Mouse (Mus musculus) gastrocnemius, adult 2 months (tissue): Measurements from ENCODE around the gene Rhod. TPM values are rescaled to one million over a fixed set of nuclear protein-coding genes. Genes with fewer than 3 reads are reported as not detected.

ENCODE experiments used
- DNase-seq: peaks from one replicate; pipeline ENCODE4 v3.0.0; 2022
- H3K27ac ChIP-seq: fragments of 200-600 bp; 2 replicates; pipeline ENCODE4 v1.8.1; 2022; ENCODE audit warnings: mild to moderate bottlenecking
- H3K4me3 ChIP-seq: fragments of 200-600 bp; 2 replicates; pipeline ENCODE4 v1.8.1; 2022; ENCODE audit warnings: mild to moderate bottlenecking, moderate library complexity
- CTCF ChIP-seq: fragments of 200-600 bp; IDR thresholded peaks from 2 replicates; pipeline ENCODE4 v1.8.1; 2022; ENCODE audit warnings: antibody characterized with exemption, mild to moderate bottlenecking, moderate library complexity
- intact Hi-C: fragments of 180-260 bp; cut with DNase I; formaldehyde crosslinking; loops from one replicate; pipeline ENCODE4 v1.15.1; 2025
- total RNA-seq, 2 experiments: library from RNA; stranded (reverse); gene quantifications; 2 replicates each; pipeline ENCODE4 v1.2.3; 2021

Gene Rhod
- total RNA-seq, 2 experiments from 2014 or later, result 0.28 to 0.73 TPM

DNA sequence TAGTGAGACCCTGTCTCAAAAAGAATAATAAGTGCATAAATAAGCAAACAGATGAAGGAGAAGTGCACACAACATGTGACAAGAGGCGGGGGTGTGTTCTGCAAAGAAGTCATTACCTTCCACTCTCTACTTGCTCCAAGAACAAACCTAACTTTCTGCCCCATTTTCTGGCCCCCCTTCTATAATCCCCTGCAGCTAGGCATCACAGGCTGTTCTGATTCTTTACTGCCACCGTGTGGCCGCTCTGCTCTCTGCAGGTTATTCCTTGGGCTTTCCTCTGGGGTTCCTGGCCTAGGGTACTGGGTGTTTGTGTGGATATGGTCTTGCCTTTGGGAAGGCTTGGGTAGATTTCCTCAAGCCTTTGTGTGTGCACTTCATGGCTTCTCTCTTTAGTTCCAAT is 3.2 kb upstream of the Rhod start:
- intact Hi-C loops, result loop anchor here (10.0 kb wide), 1 partner anchor 188 kb away; no protein-coding TSS in a partner anchor
- TF ChIP-seq CTCF, result no peak; the same call in 1 of the 2 replicates
- no peak overlapping the region for H3K4me3 ChIP-seq
- H3K27ac ChIP-seq, result 0 out of 2 replicates have a peak overlapping the region, but pooled peaks have one; percentile 41
- peak; percentile 77 for DNase-seq

DNA sequence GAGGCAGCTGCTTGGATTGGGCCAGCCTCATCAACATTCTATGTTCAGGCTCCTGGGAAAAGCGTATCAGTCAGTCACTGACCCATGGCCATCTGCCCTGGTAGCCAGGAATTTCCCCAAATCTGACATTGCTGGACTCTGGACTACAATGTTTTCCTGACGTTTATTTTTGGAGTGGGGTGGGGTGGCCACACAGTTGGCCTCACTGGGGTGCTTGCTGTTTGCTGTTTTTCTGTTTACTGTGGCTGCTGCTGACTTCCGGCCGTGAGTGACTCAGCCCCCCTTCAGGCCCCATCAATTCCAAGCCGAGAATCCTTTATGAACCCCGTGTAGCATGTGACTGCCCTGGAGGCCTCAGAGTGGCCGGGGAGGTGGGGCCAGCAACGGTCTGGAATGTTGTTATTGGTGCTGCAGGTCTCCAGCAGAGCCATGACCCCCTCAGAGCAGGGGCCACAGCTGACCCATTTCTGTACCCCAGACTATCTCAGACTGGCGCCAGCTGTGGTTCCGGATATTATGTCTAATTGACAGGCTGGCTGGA is 2.5 kb upstream of the Rhod start:
- H3K4me3 ChIP-seq, result no peak overlapping the region
- intact Hi-C loops, result loop anchor here (10.0 kb wide), 1 partner anchor 187 kb away; no protein-coding TSS in a partner anchor
- DNase-seq, result no peak
- no peak for TF ChIP-seq CTCF
- peak overlapping the region; percentile 41 for H3K27ac ChIP-seq

DNA sequence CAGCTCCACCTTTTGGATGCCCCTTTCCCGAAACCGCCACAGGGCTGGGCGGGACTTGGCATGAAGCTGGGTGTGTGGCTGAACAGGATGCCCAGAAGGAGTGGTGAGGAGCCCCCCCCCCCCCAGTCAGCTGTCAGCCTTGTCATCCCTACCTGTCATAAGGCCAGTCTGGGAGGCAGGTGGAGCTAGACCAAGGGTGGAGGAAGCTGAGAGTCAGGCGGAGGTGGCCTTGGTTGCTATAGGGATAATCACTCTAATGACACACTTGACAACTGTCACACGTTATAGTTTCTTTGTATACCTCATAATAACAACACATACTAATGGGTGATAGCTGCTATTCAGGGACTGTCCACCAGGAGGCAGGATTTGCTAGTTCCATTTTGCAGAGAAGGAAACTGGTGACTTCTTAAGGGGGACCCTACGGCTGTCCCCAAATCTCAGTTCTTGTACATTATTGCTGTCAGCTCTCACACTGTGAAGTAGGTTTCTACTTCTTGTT is 1.9 kb upstream of the Rhod start:
- no peak overlapping the region for H3K4me3 ChIP-seq
- intact Hi-C loops, result loop anchor here (10.0 kb wide), 1 partner anchor 186 kb away; no protein-coding TSS in a partner anchor

DNA sequence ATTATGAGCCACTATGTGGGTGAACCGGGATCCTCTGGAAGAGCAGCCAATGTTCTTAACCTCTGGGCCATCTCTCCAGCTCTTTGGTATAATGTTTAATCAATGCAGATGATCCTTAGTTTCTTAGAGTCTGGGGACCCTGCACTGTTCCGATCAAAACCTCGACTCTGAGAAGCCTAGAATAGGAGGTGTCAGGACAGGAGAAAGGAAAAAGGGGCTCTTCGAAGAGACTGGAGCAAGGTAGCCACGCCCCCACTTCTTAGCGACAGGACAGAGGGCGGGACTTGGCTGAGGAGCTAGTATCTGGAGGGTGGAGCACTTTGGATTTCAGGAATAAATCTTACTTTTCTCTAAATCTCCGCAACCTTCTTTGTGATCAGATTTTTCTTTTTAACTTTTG is 990 bp upstream of the Rhod start:
- TF ChIP-seq CTCF, result no peak
- DNase-seq, result peak; percentile 53
- Histone ChIP-seq H3K27ac (no peak overlapping the region), H3K4me3 (peak overlapping the region; percentile 46)
- intact Hi-C loops, result loop anchor here (10.0 kb wide), 1 partner anchor 185 kb away; no protein-coding TSS in a partner anchor

More for the DNA sequence above, 1.9 kb upstream of the Rhod start:
- DNase-seq, result peak; percentile 52
- no peak overlapping the region for H3K27ac ChIP-seq
- peak; percentile 79 for TF ChIP-seq CTCF

DNA sequence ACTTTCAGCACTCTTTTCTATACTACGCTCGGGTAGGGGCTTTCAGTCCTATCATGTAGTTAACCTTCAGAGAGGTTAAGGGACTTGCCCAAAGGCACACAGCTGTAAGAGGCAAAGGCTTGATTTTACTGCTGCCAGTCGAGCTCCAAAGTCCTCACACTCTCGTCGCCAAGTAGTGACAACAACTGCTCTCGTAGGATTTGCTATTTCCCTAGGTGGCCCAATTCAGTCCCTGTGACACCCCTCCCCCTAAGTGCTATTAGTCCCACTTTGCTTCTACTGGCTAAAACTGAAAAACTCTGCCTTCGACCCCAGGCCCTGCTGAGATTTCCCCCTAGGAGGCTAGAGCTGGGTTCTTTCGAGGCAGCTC is 456 bp downstream of the Rhod start:
- H3K27ac ChIP-seq, result peak overlapping the region; percentile 68
- intact Hi-C loops, result no loop called here
- no peak for DNase-seq
- H3K4me3 ChIP-seq, result peak overlapping the region; percentile 81
- TF ChIP-seq CTCF, result no peak

DNA sequence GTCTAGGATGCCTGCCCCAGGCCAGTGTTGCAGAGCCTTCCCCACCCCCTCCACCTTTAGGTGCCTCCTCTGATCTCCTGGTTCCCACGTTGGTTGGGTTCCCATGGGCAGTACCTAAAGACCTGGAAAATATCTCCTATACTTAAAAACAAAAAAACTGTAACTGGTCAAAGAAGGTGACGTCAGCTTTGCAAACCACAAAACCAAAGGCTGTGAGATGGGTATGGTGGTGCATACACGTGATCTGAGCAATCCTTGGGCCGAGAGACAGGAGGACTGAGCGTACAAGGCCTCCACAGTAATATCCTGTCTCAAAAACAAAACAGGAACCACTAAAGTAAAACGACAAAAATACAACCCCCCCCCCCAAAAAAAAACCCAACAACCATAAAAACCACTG is 1.3 kb downstream of the Rhod start:
- intact Hi-C loops, result no loop called here
- no peak for DNase-seq
- Histone ChIP-seq H3K27ac (no peak overlapping the region), H3K4me3 (no peak overlapping the region)
- no peak for TF ChIP-seq CTCF

DNA sequence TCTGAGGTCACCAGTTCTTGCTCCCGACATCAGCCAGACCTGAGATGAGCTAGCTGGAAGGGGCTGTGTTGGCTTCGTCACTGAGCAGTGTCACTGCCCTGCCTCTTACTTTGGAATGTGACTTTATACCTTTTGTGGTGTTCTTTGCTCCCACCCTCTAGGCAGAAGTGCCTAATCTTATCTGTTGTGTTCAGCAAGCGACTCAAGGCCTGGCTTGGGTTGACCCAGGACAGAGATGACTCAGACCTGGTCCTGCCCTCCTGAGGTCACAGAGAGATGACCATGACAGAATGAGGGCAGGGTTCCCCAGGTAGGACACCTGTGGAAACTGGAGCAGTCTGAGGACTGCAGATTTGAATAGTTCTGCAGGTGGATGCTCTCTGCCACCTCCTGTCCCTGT is 3.0 kb downstream of the Rhod start:
- intact Hi-C loops, result no loop called here
- no peak for DNase-seq
- Histone ChIP-seq H3K4me3 (no peak overlapping the region), H3K27ac (no peak overlapping the region)
- no peak for TF ChIP-seq CTCF

DNA sequence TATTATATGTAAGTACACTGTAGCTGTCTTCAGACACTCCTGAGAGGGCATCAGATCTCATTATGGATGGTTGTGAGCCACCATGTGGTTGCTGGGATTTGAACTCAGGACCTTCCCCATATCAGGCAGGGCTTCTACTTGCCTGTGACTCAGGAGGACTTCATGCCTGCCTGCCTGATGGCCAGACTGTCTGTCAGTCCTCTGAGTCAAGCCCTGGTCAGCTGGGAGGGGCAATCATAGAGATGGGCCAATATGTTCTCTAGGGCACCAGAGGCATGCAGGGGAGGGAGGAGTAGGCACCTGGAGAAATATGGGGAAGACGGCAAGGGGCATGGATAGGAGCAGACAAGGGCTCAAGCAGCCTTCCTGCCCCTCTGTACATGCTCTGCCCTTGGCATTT is 4.2 kb downstream of the Rhod start:
- TF ChIP-seq CTCF, result no peak
- no peak for DNase-seq
- H3K4me3 ChIP-seq, result no peak overlapping the region
- intact Hi-C loops, result no loop called here
- H3K27ac ChIP-seq, result no peak overlapping the region

DNA sequence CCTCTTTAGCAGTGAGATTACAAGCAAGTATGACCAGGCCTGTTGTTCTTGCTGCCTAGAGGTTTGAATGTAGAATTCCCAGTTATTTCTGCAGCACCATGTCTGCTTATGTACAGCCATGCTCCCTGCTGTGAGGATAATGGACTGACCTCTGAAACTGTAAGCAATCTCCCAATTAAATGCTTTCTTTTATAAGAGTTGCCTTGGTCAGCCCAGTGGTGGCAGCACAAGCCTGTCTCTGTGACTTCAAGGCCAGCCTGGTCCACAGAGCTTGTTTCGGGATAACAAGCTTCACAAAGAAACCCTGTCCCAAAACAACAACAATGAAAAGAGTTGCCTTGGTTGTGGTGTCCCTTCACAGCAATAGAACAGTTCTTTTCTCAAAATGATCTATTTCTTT is 5.5 kb downstream of the Rhod start:
- intact Hi-C loops, result no loop called here
- no peak for DNase-seq
- Histone ChIP-seq H3K27ac (no peak overlapping the region), H3K4me3 (no peak overlapping the region)
- no peak for TF ChIP-seq CTCF

DNA sequence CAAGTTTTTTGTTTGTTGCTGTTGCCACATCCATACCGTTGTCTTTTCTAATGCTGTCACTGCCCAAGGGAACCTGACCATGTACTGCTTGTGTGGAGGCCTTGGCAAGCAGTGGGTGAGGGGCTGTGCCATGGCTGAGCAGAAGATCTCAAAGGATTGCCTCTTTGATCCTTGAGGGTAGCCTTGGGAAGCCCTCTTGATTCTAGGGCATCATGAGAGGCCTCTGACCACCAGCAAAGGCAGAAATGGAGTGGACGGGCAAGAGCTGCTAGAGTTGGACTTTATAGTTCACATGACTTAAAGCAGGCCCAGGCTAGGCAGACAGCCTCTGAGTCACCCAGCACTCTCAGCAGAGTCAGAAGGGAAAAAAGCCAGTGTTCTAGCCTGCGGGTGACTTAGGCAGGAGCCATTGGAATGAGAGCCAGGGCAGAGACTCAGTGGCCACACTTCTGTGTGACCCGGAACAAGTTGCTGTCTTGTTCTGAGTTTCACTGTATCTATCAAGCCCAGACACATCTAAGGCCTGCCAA is 9.1 kb downstream of the Rhod start:
- no peak for DNase-seq
- no peak overlapping the region for H3K4me3 ChIP-seq
- no peak overlapping the region for H3K27ac ChIP-seq
- TF ChIP-seq CTCF, result no peak
- intact Hi-C loops, result no loop called here

DNA sequence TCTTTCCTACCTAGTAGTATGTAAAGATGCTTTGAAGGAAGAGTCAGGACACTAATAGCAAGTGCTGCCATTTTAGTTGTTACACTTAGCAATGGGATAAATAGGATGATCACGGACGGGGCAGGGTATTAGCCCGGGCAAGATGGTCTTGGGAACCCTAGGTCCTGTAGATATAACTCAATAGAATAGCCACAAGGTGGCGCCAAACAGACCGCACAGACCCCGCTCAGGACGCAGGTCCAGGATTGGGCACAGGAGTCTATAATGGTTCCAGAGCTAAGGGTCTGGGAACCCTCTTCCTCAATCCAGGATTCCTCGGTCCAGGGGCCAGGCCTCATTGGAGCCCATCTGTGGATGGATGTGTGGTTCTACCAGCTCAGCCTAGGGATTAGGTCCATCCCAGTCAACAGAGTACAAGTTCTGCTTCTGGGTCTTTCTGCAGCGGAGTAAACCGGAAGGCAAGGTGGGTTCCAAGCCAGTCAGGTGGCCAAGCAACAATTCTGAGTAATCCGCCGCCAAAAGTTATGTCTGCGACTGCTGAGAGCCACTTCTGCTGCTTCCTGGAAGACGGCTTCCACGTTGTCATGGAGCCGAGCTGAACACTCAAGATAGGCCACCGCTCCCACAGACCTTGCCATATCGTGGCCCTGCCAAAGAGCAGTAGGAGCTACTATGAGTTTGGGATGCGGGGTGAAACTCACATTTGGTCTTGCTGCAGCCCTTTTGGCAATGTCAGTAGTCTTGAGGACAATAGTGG is 13.4 kb downstream of the Rhod start:
- no peak overlapping the region for H3K27ac ChIP-seq
- peak; percentile 68 for TF ChIP-seq CTCF
- H3K4me3 ChIP-seq, result no peak overlapping the region
- intact Hi-C loops, result no loop called here
- peak; percentile 40 for DNase-seq

DNA sequence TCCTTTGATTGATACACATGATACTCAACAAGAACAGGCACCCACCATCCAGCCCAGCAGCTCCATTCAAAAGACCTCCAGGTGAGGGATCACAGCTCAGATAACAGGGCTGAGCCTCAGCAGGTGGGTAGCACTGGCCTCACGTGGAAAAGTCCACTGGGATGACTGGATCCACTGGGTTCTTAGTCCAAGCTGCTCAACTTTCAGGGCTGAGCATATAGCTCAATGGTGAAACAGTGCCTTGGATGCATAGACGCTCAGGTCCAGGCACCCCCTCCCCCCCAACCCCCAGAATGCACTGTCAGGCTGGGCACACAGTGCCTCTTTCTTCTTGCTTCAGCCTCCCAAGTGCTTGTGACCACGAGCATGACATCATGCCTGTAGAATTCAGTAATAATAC is 16.2 kb downstream of the Rhod start:
- intact Hi-C loops, result no loop called here
- Histone ChIP-seq H3K4me3 (no peak overlapping the region), H3K27ac (no peak overlapping the region)
- no peak for DNase-seq
- no peak for TF ChIP-seq CTCF

DNA sequence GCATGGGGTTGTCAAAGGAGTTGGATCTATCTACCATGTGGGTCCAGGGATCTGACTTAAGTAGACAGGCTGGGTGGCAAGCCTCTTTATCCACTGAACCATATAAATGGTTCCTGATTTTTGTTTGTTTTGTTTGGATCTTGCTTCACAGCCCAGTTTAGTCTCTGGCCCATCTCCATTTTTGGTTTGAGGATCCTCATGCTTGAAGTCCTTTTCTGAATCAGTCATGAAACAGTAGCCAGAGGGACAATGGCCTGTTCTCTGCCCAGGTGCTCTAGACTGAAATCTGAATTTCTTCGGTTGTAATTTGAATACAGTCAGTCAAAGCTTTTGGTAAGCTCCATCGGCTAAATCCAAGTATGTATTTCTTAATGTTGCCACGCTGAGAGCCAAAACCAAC is 16.7 kb downstream of the Rhod start:
- intact Hi-C loops, result no loop called here
- H3K4me3 ChIP-seq, result no peak overlapping the region
- no peak for TF ChIP-seq CTCF
- DNase-seq, result no peak
- H3K27ac ChIP-seq, result no peak overlapping the region
